26 mouse cellular contexts compared by ENCODE assay signal in genomic region chr11:100582836-100583235, GRCm38 (mm10). TPM values are rescaled to one million over a fixed set of nuclear protein-coding genes. Genes with fewer than 3 reads are reported as not detected.
DNase-seq lines count a peak whose midpoint lies in the region; ATAC-seq and TF ChIP-seq lines count a peak whose summit lies in the region.
"Had no signal": no experiment of that assay in that cellular context is flagged by ENCODE, and none has a peak within 500 bp of the region (broad histone marks: within the 10 kb centered on the region; RNA-seq: fewer than 3 reads in every experiment).

No protein-coding gene starts in this region.

- no peaks in the 10 kb centered on the region for H3K4me1 ChIP-seq in forebrain, embryonic 14.5 days (ENCODE audit: control insufficient read depth, insufficient read depth, low read length)
- no peaks in the 10 kb centered on the region for H3K4me1 ChIP-seq in forebrain, embryonic 10.5 days
- H3K4me1 ChIP-seq in spleen, adult 2 months (ENCODE audit: control insufficient read depth, insufficient read depth, insufficient read length) = peaks cover 63% of the 10 kb centered on the region; the same call in 1 of the 2 replicates
- H3K4me1 ChIP-seq: limb, embryonic 13.5 days; liver, embryonic 13.5 days; midbrain, embryonic 15.5 days had no signal

- no peak overlapping the region for H3K4me3 ChIP-seq in forebrain, embryonic 14.5 days (ENCODE audit: low read depth, low read length)
- H3K4me3 ChIP-seq in forebrain, embryonic 10.5 days = no peak overlapping the region
- no peak overlapping the region; the same call in 1 of the 2 replicates for H3K4me3 ChIP-seq in spleen, adult 2 months (ENCODE audit: extremely low read depth, insufficient read depth, insufficient read length)
- H3K4me3 ChIP-seq: heart, embryonic 12.5 days; hindbrain, embryonic 12.5 days; limb, embryonic 13.5 days; liver, embryonic 13.5 days; midbrain, embryonic 15.5 days; myocyte had no signal

- no peak overlapping the region for H3K9ac ChIP-seq in forebrain, embryonic 14.5 days (ENCODE audit: low read length)
- H3K9ac ChIP-seq: forebrain, postnatal 0 days; heart, embryonic 12.5 days; hindbrain, embryonic 12.5 days; limb, embryonic 13.5 days; liver, embryonic 13.5 days; lung, embryonic 14.5 days; midbrain, embryonic 15.5 days had no signal

- H3K36me3 ChIP-seq in forebrain, embryonic 14.5 days (ENCODE audit: control insufficient read depth, insufficient read depth, low read length) = peaks cover 93% of the 10 kb centered on the region
- peaks cover 100% of the 10 kb centered on the region for H3K36me3 ChIP-seq in forebrain, embryonic 10.5 days (replicated peaks)
- H3K36me3 ChIP-seq in spleen, adult 2 months (ENCODE audit: control insufficient read depth, insufficient read depth, low read length) = peaks cover 49% of the 10 kb centered on the region

- peak overlapping the region; percentile 9; the same call in 1 of the 2 replicates for H3K27ac ChIP-seq in forebrain, embryonic 14.5 days (ENCODE audit: low read depth, low read length)
- no peak overlapping the region for H3K27ac ChIP-seq in forebrain, embryonic 10.5 days
- H3K27ac ChIP-seq in spleen, adult 2 months (ENCODE audit: insufficient read depth, low read length) = peak overlapping the region; percentile 83
- H3K27ac ChIP-seq: hindbrain, embryonic 12.5 days; limb, embryonic 13.5 days; liver, embryonic 13.5 days; midbrain, embryonic 15.5 days had no signal

- no peak for TF ChIP-seq CTCF in spleen, adult 2 months (IDR thresholded peaks at IDR 0.05; ENCODE audit: extremely low read depth, insufficient read depth, insufficient read length, insufficient replicate concordance)

- no peak for TF ChIP-seq POLR2A in spleen, adult 2 months (IDR thresholded peaks at IDR 0.05; ENCODE audit: low read depth, low read length)

- no peak for DNase-seq in forebrain, embryonic 14.5 days (ENCODE audit: low spot score)
- no peak for DNase-seq in forebrain, embryonic 10.5 days (ENCODE audit: extremely low spot score, low spot score)
- DNase-seq in spleen, adult 2 months (ENCODE audit: low read depth in 1 of 2, low spot score in 2 of 2) = no peak
- no peak for DNase-seq in spleen, postnatal 14 days (ENCODE audit: low spot score in 2 of 2)
- peak; percentile 46 for DNase-seq in naive thymus-derived CD4-positive, alpha-beta T cell, adult 2 months (ENCODE audit: low read depth)
- no peak for DNase-seq in retina, embryonic 14.5 days (ENCODE audit: low spot score)
- no peak for DNase-seq in gastrocnemius, adult 8-10 months (ENCODE audit: low spot score in 2 of 2)
- DNase-seq: adrenal gland, postnatal 25 days; cerebellum, adult 9-10 months; forebrain, postnatal 0 days; gastrocnemius, postnatal 36 days; heart, postnatal 14 days; kidney, adult 8-10 months; kidney, postnatal 14 days; layer of hippocampus, postnatal 36 days; liver, embryonic 13.5 days; lung, embryonic 14.5 days; right cerebral cortex, adult 18-20 months; right cerebral cortex, postnatal 4 days had no signal

- no peaks in the 10 kb centered on the region for H3K9me3 ChIP-seq in forebrain, embryonic 14.5 days (replicated peaks; ENCODE audit: control insufficient read depth, low read length)
- H3K9me3 ChIP-seq in forebrain, embryonic 10.5 days = no peaks in the 10 kb centered on the region
- H3K9me3 ChIP-seq: heart, embryonic 12.5 days; hindbrain, embryonic 12.5 days; limb, embryonic 13.5 days; liver, embryonic 13.5 days; midbrain, embryonic 15.5 days had no signal

- no peaks in the 10 kb centered on the region for H3K27me3 ChIP-seq in forebrain, embryonic 14.5 days (replicated peaks; ENCODE audit: control insufficient read depth, insufficient read depth, low read length)
- no peaks in the 10 kb centered on the region for H3K27me3 ChIP-seq in forebrain, embryonic 10.5 days (ENCODE audit: poor library complexity, severe bottlenecking)
- H3K27me3 ChIP-seq in spleen, adult 2 months (ENCODE audit: control insufficient read depth, insufficient read depth, low read length) = no peaks in the 10 kb centered on the region
- H3K27me3 ChIP-seq: heart, embryonic 12.5 days; hindbrain, embryonic 12.5 days; limb, embryonic 13.5 days; liver, embryonic 13.5 days; midbrain, embryonic 15.5 days had no signal

- no peak for ATAC-seq in forebrain, embryonic 14.5 days
- ATAC-seq in common myeloid progenitor, adult 5-6 weeks (replicated peaks; ENCODE audit: low read depth, poor library complexity, severe bottlenecking) = 0 out of 2 replicates have a peak, but pooled peaks have one; percentile 40
- ATAC-seq: CD4-positive, CD25-positive, alpha-beta regulatory T cell, adult 4 months; forebrain, postnatal 0 days; midbrain, embryonic 15.5 days had no signal

- no peak overlapping the region for H3K4me2 ChIP-seq in forebrain, embryonic 14.5 days (ENCODE audit: low read length)
- H3K4me2 ChIP-seq: heart, embryonic 12.5 days; hindbrain, embryonic 12.5 days; limb, embryonic 13.5 days; liver, embryonic 13.5 days; lung, embryonic 14.5 days; midbrain, embryonic 15.5 days had no signal

- WGBS in forebrain, embryonic 14.5 days = 89% methylated on average over 2 of the region's 2 CpGs
- 94% methylated on average over 2 of the region's 2 CpGs for WGBS in forebrain, embryonic 10.5 days
- 8% methylated on average over 2 of the region's 2 CpGs for WGBS in spleen, adult 2 months

RNA-seq across cellular contexts. Expression of gene Cnp, which starts 8.1 kb away (rescaled TPM):
- polyA plus RNA-seq in forebrain, embryonic 14.5 days (2014; fragmentation: Nextera tagmentation; extraction: Ambion mirVana) = 22.0 and 25.6 TPM in 2 replicates
- polyA plus RNA-seq in forebrain, embryonic 10.5 days (2016; fragmentation: Nextera tagmentation; extraction: Ambion mirVana) = 15.3 and 17.5 TPM in 2 replicates
- 97.4 and 120 TPM in 2 replicates for polyA plus RNA-seq in spleen, adult 2 months (2012; rRNA removed)
- 34.8 and 36.4 TPM in 2 replicates for total RNA-seq in common myeloid progenitor, adult 5-6 weeks (2017)
- total RNA-seq in gastrocnemius, adult 8-10 months (2022) = 1 to 10 TPM; 2.3 to 5.5 (median 4.2) TPM

RNA-seq across cellular contexts. Expression of gene Nkiras2, which starts 36.2 kb away (rescaled TPM):
- polyA plus RNA-seq in forebrain, embryonic 14.5 days (2014; fragmentation: Nextera tagmentation; extraction: Ambion mirVana) = 111 and 122 TPM in 2 replicates
- polyA plus RNA-seq in forebrain, embryonic 10.5 days (2016; fragmentation: Nextera tagmentation; extraction: Ambion mirVana) = 83.1 and 91.8 TPM in 2 replicates
- 39.5 and 48.9 TPM in 2 replicates for polyA plus RNA-seq in spleen, adult 2 months (2012; rRNA removed)
- 14.0 and 16.2 TPM in 2 replicates for total RNA-seq in common myeloid progenitor, adult 5-6 weeks (2017)
- total RNA-seq in gastrocnemius, adult 8-10 months (2022) = 10 to 100 TPM; 18.1 to 18.9 (median 18.6) TPM

RNA-seq across cellular contexts. Expression of gene Dnajc7, which starts 37.1 kb away (rescaled TPM):
- polyA plus RNA-seq in forebrain, embryonic 14.5 days (2014; fragmentation: Nextera tagmentation; extraction: Ambion mirVana) = 77.3 and 82.5 TPM in 2 replicates
- 286 and 289 TPM in 2 replicates for polyA plus RNA-seq in forebrain, embryonic 10.5 days (2016; fragmentation: Nextera tagmentation; extraction: Ambion mirVana)
- polyA plus RNA-seq in spleen, adult 2 months (2012; rRNA removed) = 43.9 and 53.7 TPM in 2 replicates
- 91.4 and 211 TPM in 2 replicates for total RNA-seq in common myeloid progenitor, adult 5-6 weeks (2017)
- total RNA-seq in gastrocnemius, adult 8-10 months (2022) = 100 to 1,000 TPM in 2 of 4 experiments, 10 to 100 TPM in 2; 79.4 to 106 (median 95.5) TPM

RNA-seq across cellular contexts. Expression of gene Ttc25, which starts 37.4 kb away (rescaled TPM):
- polyA plus RNA-seq in forebrain, embryonic 14.5 days (2014; fragmentation: Nextera tagmentation; extraction: Ambion mirVana) = 1.7 and 2.5 TPM in 2 replicates
- polyA plus RNA-seq in forebrain, embryonic 10.5 days (2016; fragmentation: Nextera tagmentation; extraction: Ambion mirVana) = 1.4 and 1.5 TPM in 2 replicates
- 0.04 and 0.07 TPM in 2 replicates for polyA plus RNA-seq in spleen, adult 2 months (2012; rRNA removed)
- total RNA-seq in common myeloid progenitor, adult 5-6 weeks (2017) = 0.05 TPM in 1 of 2 replicates, not detected in the other
- under 1 TPM; 0.09 to 0.51 (median 0.24) TPM for total RNA-seq in gastrocnemius, adult 8-10 months (2022)

RNA-seq across cellular contexts. Expression of gene Acly, which starts 55.0 kb away (rescaled TPM):
- polyA plus RNA-seq in forebrain, embryonic 14.5 days (2014; fragmentation: Nextera tagmentation; extraction: Ambion mirVana) = 198 and 208 TPM in 2 replicates
- 287 and 294 TPM in 2 replicates for polyA plus RNA-seq in forebrain, embryonic 10.5 days (2016; fragmentation: Nextera tagmentation; extraction: Ambion mirVana)
- 57.4 and 58.6 TPM in 2 replicates for polyA plus RNA-seq in spleen, adult 2 months (2012; rRNA removed)
- 85.6 and 95.4 TPM in 2 replicates for total RNA-seq in common myeloid progenitor, adult 5-6 weeks (2017)
- total RNA-seq in gastrocnemius, adult 8-10 months (2022) = 1 to 10 TPM; 6.9 to 8.5 (median 8.0) TPM
